Mouse (Mus musculus) adrenal gland, postnatal 4 days (tissue): ENCODE measurements around the gene Fpr1. TPM values are rescaled to one million over a fixed set of nuclear protein-coding genes. Genes with fewer than 3 reads are reported as not detected.
A peak's percentile ranks its signal among the peaks of the same experiment; 100 is the strongest.
"Not testable (repeated sequence)": the region's sequence is repeated elsewhere in the genome, so short reads cannot be mapped to it uniquely, and the experiment has no call there.

Experiments
- DNase-seq, 2 experiments: peaks; one replicate each; pipeline ENCODE4 v3.0.0; 2021 to 2022; ENCODE audit warnings: low spot score in 2 of 2, mixed read lengths in 2 of 2
- total RNA-seq, 2 experiments: library from RNA; stranded (reverse); gene quantifications; 2 replicates each; pipeline ENCODE4 v1.2.3; 2021

Fpr1 gene
- total RNA-seq, 2 experiments from 2014 or later, result 0.31 to 0.76 TPM

GRCm38 (mm10) chr17:17855064-17855838 lies 28.5 kb downstream of the Fpr1 start, which contains the start of gene Has1:
TSS of gene Has1 (minus strand) at chr17:17855205.
- DNase-seq, result no peak

DNA sequence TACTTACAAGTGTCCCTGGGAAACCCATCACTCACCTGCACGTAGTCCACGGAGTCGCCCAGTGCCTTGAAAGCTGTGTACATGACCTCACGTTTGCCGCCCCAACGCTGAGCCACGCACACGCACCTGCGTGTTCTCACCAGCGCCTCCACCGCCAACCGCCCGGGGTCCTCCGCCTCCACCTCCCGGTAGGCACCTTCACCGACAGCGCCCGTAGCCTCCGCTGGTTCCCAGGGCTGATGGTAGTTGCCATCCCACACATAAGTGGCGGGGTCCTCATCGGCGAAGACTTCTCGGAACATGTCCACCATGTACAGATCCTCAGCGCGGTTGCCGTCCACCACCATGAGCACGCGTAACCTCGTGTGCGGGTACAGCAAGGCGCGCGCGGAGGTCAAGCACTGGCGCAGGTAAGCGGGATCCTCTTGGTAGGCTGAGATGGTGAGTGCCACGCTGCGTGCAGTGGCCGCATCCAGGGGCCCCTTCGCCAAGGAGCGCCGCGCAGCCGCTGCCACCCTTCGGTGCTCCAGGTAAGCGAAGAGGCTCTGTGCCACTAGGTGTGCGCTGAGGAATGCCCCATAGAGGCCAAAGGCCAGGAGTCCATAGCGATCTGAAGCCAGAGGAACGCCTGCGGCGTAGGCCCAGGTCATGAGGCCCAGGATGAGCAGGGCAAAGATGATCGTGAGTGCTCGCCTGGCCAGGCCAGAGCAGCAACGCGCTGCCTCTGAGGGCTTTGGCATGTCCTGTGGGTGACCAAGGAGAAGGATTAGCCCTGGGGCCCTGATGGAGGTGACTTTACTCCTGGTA lies 33.6 kb downstream of the Fpr1 start:
- no peak for DNase-seq

- DNase-seq, result no peak
Measured at GRCm38 (mm10) chr17:17848988-17849387, 34.8 kb downstream of the Fpr1 start.

DNA sequence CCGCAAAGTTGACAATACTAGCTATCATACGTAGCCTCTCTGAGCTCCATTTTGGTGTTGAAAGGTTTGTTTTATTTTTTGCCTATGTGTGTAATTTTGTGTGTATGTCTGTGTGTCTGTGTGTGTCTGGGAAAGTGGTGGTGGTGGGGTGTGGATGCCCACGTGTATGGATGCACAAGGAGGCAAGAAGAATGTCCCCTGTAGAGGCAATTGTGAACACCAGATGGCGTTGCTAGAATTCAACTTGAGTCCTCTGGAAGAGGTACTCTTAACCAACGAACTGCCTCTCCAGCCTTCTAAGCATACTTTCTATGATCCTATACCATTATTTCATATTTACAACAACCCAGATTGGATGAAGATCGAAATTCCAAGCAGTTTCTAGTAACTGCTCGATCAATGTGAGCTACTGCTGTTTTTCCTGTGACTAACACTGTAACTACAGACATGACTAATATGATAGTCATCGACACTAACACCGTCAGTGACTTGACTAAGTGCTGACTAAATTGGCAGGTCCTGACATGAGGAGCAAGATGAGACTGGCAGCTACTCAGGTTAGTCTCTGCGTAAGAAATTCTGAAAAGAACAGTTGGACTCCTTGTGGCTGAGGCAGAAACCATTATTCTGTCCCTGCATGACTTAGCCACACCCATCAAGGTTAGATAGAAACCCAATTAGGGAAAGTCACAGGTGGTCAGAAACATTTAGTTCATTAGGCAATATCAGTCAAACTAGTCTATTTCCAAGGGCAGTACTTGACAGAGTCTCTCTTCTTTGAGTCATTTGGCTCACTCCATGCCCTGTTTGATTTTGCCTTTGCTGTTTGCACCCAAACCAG lies 38.3 kb downstream of the Fpr1 start:
- no peak for DNase-seq

- not testable (repeated sequence) for DNase-seq
Measured at GRCm38 (mm10) chr17:17844606-17845005, 39.1 kb downstream of the Fpr1 start.

DNA sequence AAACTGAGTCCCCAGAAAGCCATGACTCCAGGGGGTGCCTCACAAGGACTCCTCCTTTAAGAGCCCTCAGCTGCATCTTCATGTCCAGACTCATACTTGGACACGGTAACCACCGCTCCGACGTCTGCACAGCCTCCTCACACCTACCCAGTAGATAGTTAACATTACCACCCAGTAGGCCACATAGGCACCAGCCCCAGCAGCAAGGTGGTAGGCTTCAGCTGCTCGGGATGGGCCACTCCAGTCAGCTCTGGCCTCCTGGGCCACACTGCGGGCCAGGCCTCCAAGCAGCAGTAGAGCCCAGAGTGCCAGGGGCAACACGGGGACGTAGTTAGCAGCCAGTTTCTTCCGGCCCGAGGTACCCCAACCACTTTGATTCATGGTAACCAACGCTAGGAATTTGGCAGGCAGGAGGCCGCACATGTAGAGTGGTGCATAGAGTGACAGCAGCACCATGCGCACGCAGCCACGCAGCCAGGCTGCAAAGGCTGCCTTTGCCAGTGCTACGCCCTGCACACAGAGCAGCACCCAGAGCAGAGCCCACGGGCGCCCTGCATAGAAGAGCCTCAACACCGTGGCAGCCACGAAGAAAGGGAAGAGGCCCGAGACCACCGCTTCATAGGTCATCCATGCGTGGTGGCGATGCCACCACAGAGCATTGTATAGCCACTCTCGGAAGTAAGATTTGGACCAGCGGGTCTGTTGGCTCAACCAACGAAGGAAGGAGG lies 40.0 kb downstream of the Fpr1 start:
- no peak for DNase-seq

GRCm38 (mm10) chr17:17840796-17841195 lies 42.9 kb downstream of the Fpr1 start:
- DNase-seq, result no peak

DNA sequence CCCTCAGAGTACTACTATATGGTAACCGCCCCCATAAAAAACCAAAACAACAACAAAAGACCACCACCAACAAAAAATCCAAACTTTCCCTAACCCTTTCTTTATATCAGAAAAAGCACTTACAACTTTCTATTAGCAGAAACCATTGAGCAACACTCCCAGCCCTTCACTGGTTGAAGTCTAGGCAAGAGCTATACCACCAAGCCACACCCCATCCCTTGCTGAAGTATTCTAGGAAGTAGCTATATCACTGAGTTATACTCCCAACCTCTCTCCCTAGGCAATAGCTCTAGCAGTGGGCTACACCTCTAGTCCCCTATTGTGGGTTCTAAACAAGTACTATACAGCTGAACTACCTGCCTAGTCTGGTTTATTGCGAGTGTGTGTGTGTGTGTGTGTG lies 44.5 kb downstream of the Fpr1 start:
- no peak for DNase-seq

DNA sequence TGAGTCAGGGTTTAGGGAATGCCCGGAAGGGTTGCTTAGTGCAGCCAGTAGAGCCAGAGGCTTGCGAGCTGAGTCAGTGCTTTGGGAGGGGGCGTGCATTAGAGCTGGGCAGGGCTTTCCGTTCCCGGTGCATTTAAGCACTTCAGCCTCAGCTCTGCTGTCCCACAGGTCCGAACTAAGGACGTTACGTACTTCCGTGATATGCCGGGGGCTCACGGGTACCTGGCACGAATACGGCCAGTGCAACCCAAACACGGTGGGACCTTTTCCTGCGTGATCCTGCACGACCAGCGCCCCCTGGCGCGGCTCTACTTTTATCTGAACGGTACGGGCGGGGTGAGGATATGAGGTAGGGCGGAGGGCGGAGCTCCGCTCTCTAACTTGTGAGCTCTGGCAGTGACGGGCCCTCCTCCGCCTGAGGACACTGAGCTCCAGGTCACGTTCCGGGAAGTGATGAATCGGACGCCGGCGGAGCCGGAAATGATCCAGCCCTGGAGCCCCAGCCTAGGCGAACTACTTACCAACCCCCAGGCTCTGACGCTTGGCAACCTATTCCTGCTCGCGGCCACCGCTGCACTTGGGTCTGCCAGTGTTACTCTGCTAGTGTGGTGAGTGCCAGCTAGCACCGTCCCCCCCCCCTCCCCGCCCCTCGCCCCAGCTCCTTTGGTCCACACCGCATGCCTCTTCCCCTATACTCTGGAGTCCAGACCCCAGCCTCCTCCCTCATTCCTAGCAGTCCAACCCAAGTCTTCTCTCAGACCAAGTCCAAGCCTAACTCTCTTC lies 45.6 kb downstream of the Fpr1 start:
- DNase-seq, result peak; percentile 76 to 92

- no peak for DNase-seq
Measured at GRCm38 (mm10) chr17:17837426-17837825, 46.3 kb downstream of the Fpr1 start.

DNA sequence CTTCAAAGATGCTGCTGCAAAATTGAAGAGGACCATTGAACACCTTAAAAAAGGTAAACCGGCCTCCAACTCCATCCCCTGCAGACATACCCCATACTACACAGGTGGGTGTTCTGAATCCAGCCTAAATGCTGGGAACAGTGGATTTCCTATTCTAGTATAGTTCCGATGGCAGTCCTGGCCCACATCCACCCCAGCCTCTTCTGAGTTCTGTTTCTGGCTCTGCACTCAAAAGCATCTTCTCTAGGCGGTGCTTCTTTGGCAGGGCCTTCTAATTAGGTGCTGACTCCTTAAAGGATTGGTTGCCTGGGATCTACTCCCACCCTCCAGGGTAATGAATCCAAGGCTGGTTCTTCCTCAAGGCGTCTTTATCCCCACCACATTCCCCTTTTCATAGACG lies 47.6 kb downstream of the Fpr1 start:
- DNase-seq, result no peak

- no peak for DNase-seq
Measured at GRCm38 (mm10) chr17:17834896-17835295, 48.8 kb downstream of the Fpr1 start.

GRCm38 (mm10) chr17:17830731-17831130 lies 53.0 kb downstream of the Fpr1 start:
- DNase-seq, result no peak

GRCm38 (mm10) chr17:17829816-17830535 lies 53.8 kb downstream of the Fpr1 start:
- no peak for DNase-seq

GRCm38 (mm10) chr17:17829052-17829785 lies 54.5 kb downstream of the Fpr1 start:
- DNase-seq, result no peak

GRCm38 (mm10) chr17:17828191-17828981 lies 55.4 kb downstream of the Fpr1 start:
- DNase-seq, result peak in 1 of 2 experiments; percentile 30

DNA sequence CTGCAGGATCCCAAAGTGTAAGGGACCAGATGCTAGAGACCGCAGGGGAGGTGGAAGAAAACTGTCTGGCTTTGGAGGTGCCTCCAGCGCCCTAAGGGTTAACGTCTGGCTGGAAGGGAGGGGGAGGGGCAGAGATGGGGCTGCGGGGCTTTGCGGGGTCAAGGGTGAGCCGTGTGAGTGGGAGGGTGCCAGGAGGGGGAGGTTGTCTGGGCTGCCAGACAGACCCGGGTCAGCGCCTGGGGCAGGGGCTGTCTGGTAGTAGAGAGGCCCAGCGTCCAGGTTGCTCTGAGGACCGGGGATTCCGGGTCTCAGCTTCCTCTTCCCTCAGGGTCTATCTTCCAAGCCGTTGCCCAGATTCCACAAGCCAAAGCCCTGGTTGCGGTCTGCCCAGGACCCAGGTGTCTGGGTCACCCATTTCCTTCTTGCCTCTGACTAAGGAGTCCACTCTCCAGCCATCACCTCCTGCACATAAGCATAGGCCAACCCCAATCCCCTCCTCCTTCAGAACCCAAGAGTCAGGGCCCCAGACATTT lies 56.0 kb downstream of the Fpr1 start:
- peak; percentile 32 to 39 for DNase-seq
